Mouse (Mus musculus): ENCODE measurements around the gene Usp4. TPM values are rescaled to one million over a fixed set of nuclear protein-coding genes. Genes with fewer than 3 reads are reported as not detected.

Gene Usp4
- polyA plus RNA-seq, 1 experiment = 70.1 TPM

GRCm38 (mm10) chr9:108401186-108401960 is 53.7 kb downstream of the Usp4 start:
- no peaks in the 10 kb centered on the region for H3K4me1 ChIP-seq (ENCODE audit: control insufficient read depth, insufficient read depth, low read length)
- TF ChIP-seq CTCF (IDR thresholded peaks at IDR 0.05; ENCODE audit: low read depth, low read length) (no peak), POLR2A (IDR thresholded peaks at IDR 0.05; ENCODE audit: borderline replicate concordance, low read depth, low read length) (no peak)
- no peak overlapping the region for H3K27ac ChIP-seq (ENCODE audit: insufficient read depth, low read depth, low read length)
- H3K4me3 ChIP-seq (ENCODE audit: insufficient read depth, low read length) = no peak overlapping the region

GRCm38 (mm10) chr9:108403081-108403480 is 55.4 kb downstream of the Usp4 start:
- Histone ChIP-seq H3K4me1 (ENCODE audit: control insufficient read depth, insufficient read depth, low read length) (no peaks in the 10 kb centered on the region), H3K4me3 (ENCODE audit: insufficient read depth, low read length) (no peak overlapping the region), H3K27ac (ENCODE audit: insufficient read depth, low read depth, low read length) (no peak overlapping the region)
- TF ChIP-seq CTCF (IDR thresholded peaks at IDR 0.05; ENCODE audit: low read depth, low read length) (no peak), POLR2A (IDR thresholded peaks at IDR 0.05; ENCODE audit: borderline replicate concordance, low read depth, low read length) (no peak)

DNA sequence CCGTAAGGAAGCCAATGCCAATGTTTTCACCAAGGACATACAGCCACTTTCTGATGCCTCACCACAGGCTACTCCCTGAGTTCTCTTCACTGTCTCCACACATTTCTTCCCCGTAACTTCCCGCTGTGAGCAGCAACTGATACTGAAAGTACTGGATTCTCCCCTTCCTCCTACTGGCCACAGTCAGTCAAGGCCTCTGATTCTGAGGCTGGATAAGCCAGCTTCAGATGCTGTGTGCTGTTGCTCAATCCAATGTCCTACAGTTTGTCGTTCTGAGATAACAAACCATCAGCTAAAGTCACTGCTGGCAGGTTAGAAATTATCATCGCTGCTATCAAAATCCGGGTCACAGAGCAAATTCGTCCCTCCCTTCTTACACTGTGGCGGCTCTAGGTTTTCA is 56.8 kb downstream of the Usp4 start:
- no peak overlapping the region for H3K4me3 ChIP-seq (ENCODE audit: insufficient read depth, low read length)
- H3K27ac ChIP-seq (ENCODE audit: insufficient read depth, low read depth, low read length) = no peak overlapping the region
- no peak for TF ChIP-seq CTCF (IDR thresholded peaks at IDR 0.05; ENCODE audit: low read depth, low read length)
- TF ChIP-seq POLR2A (IDR thresholded peaks at IDR 0.05; ENCODE audit: borderline replicate concordance, low read depth, low read length) = no peak
- H3K4me1 ChIP-seq (ENCODE audit: control insufficient read depth, insufficient read depth, low read length) = no peaks in the 10 kb centered on the region

DNA sequence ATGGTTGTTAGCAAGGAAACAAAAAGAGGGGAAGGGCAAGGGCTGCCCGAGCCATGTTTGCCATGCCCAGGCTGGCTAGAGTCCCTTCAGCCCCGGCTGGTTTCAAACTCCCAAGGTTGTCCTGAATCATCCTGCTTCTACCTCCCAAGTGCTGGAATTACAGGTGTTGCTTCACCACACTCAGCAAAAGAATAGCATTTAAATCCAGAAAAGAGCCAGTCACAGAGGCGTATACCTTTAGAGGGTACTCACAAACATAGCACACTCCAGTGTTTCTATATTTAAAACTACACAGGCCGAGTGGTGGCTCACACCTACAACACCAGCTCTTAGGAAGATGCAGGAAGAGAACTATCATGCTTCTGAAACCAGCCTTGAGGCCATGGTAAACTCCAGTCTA is 61.9 kb downstream of the Usp4 start:
- no peak for TF ChIP-seq CTCF (IDR thresholded peaks at IDR 0.05; ENCODE audit: low read depth, low read length)
- TF ChIP-seq POLR2A (IDR thresholded peaks at IDR 0.05; ENCODE audit: borderline replicate concordance, low read depth, low read length) = no peak
- H3K4me1 ChIP-seq (ENCODE audit: control insufficient read depth, insufficient read depth, low read length) = no peaks in the 10 kb centered on the region
- H3K27ac ChIP-seq (ENCODE audit: insufficient read depth, low read depth, low read length) = no peak overlapping the region
- H3K4me3 ChIP-seq (ENCODE audit: insufficient read depth, low read length) = no peak overlapping the region

DNA sequence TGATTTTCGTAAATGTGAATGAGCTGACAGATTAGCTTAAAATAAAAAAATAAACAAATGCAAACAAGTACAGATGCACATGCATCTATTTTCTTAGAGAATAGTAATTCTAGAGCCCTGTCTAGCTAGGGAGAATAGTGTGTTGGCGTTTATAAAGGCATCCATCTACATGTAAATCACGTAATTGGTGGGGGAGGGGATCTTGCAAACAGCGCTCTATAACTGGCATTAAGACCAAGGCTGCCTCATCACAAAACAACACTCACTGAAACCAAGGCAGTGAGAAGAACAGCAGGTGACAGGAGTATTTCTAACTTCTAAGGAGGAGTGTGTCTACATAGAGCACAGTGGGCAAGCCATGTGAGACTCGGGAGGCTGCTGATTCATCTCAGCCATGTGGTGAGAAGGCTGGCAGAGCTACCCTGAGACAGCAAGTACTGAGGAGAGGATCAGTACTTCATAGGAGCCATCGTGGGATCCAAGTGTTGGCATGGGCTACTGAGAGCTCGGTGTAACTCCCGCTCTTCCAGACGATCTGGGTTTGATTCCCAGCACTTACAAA is 63.8 kb downstream of the Usp4 start:
- no peak overlapping the region for H3K4me3 ChIP-seq (ENCODE audit: insufficient read depth, low read length)
- no peaks in the 10 kb centered on the region for H3K4me1 ChIP-seq (ENCODE audit: control insufficient read depth, insufficient read depth, low read length)
- TF ChIP-seq CTCF (IDR thresholded peaks at IDR 0.05; ENCODE audit: low read depth, low read length) (no peak), POLR2A (IDR thresholded peaks at IDR 0.05; ENCODE audit: borderline replicate concordance, low read depth, low read length) (no peak)
- H3K27ac ChIP-seq (ENCODE audit: insufficient read depth, low read depth, low read length) = no peak overlapping the region

DNA sequence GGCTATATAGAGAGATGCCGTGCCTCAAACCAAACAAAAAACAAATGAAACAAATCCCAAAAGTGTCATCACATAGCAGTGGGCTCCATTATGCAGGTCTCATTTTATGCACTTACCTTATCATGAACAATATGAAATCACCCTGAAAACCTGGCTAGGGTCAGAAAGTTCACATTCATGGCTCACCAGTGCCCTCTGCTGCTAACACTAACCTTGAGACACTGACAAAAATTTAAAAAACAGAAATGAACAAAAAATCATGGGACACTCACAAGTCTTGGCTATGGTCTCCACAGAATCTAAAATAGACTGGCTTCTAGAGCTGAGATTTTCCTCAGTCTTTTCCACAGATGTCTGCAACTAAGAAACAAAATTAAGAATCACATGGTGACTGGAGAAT is 64.6 kb downstream of the Usp4 start:
- Histone ChIP-seq H3K27ac (ENCODE audit: insufficient read depth, low read depth, low read length) (no peak overlapping the region), H3K4me3 (ENCODE audit: insufficient read depth, low read length) (no peak overlapping the region), H3K4me1 (ENCODE audit: control insufficient read depth, insufficient read depth, low read length) (no peaks in the 10 kb centered on the region)
- TF ChIP-seq POLR2A (IDR thresholded peaks at IDR 0.05; ENCODE audit: borderline replicate concordance, low read depth, low read length) (no peak), CTCF (IDR thresholded peaks at IDR 0.05; ENCODE audit: low read depth, low read length) (no peak)

GRCm38 (mm10) chr9:108428384-108428783 is 80.7 kb downstream of the Usp4 start, which contains the start of gene Ccdc36:
Gene Ccdc36, minus strand, starts transcription at chr9:108428484.
- no peak for TF ChIP-seq POLR2A (IDR thresholded peaks at IDR 0.05; ENCODE audit: borderline replicate concordance, low read depth, low read length)
- TF ChIP-seq CTCF (IDR thresholded peaks at IDR 0.05; ENCODE audit: low read depth, low read length) = no peak
- no peak within 1 kb of the TSS for H3K4me3 ChIP-seq (ENCODE audit: insufficient read depth, low read length)
- H3K27ac ChIP-seq (ENCODE audit: insufficient read depth, low read depth, low read length) = no peak within 1 kb of the TSS
- H3K4me1 ChIP-seq (ENCODE audit: control insufficient read depth, insufficient read depth, low read length) = no peaks in the 10 kb centered on the region

GRCm38 (mm10) chr9:108431431-108432067 is 83.9 kb downstream of the Usp4 start:
- H3K27ac ChIP-seq (ENCODE audit: insufficient read depth, low read depth, low read length) = no peak overlapping the region
- no peaks in the 10 kb centered on the region for H3K4me1 ChIP-seq (ENCODE audit: control insufficient read depth, insufficient read depth, low read length)
- H3K4me3 ChIP-seq (ENCODE audit: insufficient read depth, low read length) = no peak overlapping the region
- TF ChIP-seq POLR2A (IDR thresholded peaks at IDR 0.05; ENCODE audit: borderline replicate concordance, low read depth, low read length) (no peak), CTCF (IDR thresholded peaks at IDR 0.05; ENCODE audit: low read depth, low read length) (no peak)

- TF ChIP-seq POLR2A (IDR thresholded peaks at IDR 0.05; ENCODE audit: borderline replicate concordance, low read depth, low read length) = no peak
- TF ChIP-seq CTCF (IDR thresholded peaks at IDR 0.05; ENCODE audit: low read depth, low read length) = no peak
Measured at GRCm38 (mm10) chr9:108436182-108436581, 88.5 kb downstream of the Usp4 start, which contains the start of gene BC048562. Gene BC048562, plus strand, starts transcription at chr9:108436482.

GRCm38 (mm10) chr9:108439176-108439575 is 91.5 kb downstream of the Usp4 start:
- TF ChIP-seq POLR2A (IDR thresholded peaks at IDR 0.05; ENCODE audit: borderline replicate concordance, low read depth, low read length) = no peak
- TF ChIP-seq CTCF (IDR thresholded peaks at IDR 0.05; ENCODE audit: low read depth, low read length) = no peak

More at GRCm38 (mm10) chr9:108436182-108436581, 88.5 kb downstream of the Usp4 start, which contains the start of gene BC048562:
- Histone ChIP-seq H3K27ac (ENCODE audit: insufficient read depth, low read depth, low read length) (no peak within 1 kb of the TSS), H3K4me3 (ENCODE audit: insufficient read depth, low read length) (no peak within 1 kb of the TSS), H3K4me1 (ENCODE audit: control insufficient read depth, insufficient read depth, low read length) (peaks cover 3% of the 10 kb centered on the region; the same call in 1 of the 2 replicates)

More at GRCm38 (mm10) chr9:108439176-108439575, 91.5 kb downstream of the Usp4 start:
- no peak overlapping the region for H3K27ac ChIP-seq (ENCODE audit: insufficient read depth, low read depth, low read length)
- no peak overlapping the region for H3K4me3 ChIP-seq (ENCODE audit: insufficient read depth, low read length)
- H3K4me1 ChIP-seq (ENCODE audit: control insufficient read depth, insufficient read depth, low read length) = peaks cover 10% of the 10 kb centered on the region

Measured in bone marrow macrophage, adult 2 months (primary cell).